Mouse (Mus musculus) gastrocnemius, postnatal 36 days (tissue): ENCODE data around the gene Insig2. TPM values are rescaled to one million over a fixed set of nuclear protein-coding genes. Genes with fewer than 3 reads are reported as not detected.

Experiments used
- DNase-seq, 2 experiments: peaks; one replicate each; pipeline ENCODE4 v3.0.0; 2022
- intact Hi-C: fragments of 180-260 bp; cut with DNase I; formaldehyde crosslinking; loops from one replicate; pipeline ENCODE4 v1.15.1; 2025
- total RNA-seq, 2 experiments: library from RNA; stranded (reverse); gene quantifications; 2 replicates each; pipeline ENCODE4 v1.2.3; 2021

Insig2 gene
- total RNA-seq, 2 experiments from 2014 or later: 58.0 to 59.8 TPM

GRCm38 (mm10) chr1:121327344-121328192, 4.8 kb downstream of the Insig2 start:
- intact Hi-C loops: no loop called here
- DNase-seq: peak; percentile 88 to 89

GRCm38 (mm10) chr1:121326591-121327343, 5.6 kb downstream of the Insig2 start:
- DNase-seq: no peak
- intact Hi-C loops: no loop called here

GRCm38 (mm10) chr1:121323501-121323900, 8.9 kb downstream of the Insig2 start:
- intact Hi-C loops: no loop called here
- no peak for DNase-seq

GRCm38 (mm10) chr1:121314766-121315428, 17.5 kb downstream of the Insig2 start:
- intact Hi-C loops: no loop called here
- no peak for DNase-seq

GRCm38 (mm10) chr1:121313181-121313580, 19.2 kb downstream of the Insig2 start:
- no peak for DNase-seq
- intact Hi-C loops: no loop called here

GRCm38 (mm10) chr1:121312326-121312725, 20.1 kb downstream of the Insig2 start:
- DNase-seq: no peak
- intact Hi-C loops: no loop called here

GRCm38 (mm10) chr1:121296717-121297255, 35.6 kb downstream of the Insig2 start:
- intact Hi-C loops: no loop called here
- no peak for DNase-seq

- intact Hi-C loops: no loop called here
- DNase-seq: no peak
These were observed 38.8 kb downstream of the Insig2 start for GRCm38 (mm10) chr1:121293571-121293970.

GRCm38 (mm10) chr1:121290841-121291240, 41.5 kb downstream of the Insig2 start:
- intact Hi-C loops: no loop called here
- no peak for DNase-seq

- intact Hi-C loops: no loop called here
- no peak for DNase-seq
These were observed 42.0 kb downstream of the Insig2 start for GRCm38 (mm10) chr1:121290340-121290739.

GRCm38 (mm10) chr1:121284197-121284596, 48.2 kb downstream of the Insig2 start:
- intact Hi-C loops: no loop called here
- no peak for DNase-seq

- intact Hi-C loops: no loop called here
These were observed 51.9 kb downstream of the Insig2 start for GRCm38 (mm10) chr1:121280501-121280900.

GRCm38 (mm10) chr1:121278370-121278769, 54.0 kb downstream of the Insig2 start:
- DNase-seq: no peak
- intact Hi-C loops: no loop called here

More at GRCm38 (mm10) chr1:121280501-121280900, 51.9 kb downstream of the Insig2 start:
- DNase-seq: no peak

GRCm38 (mm10) chr1:121277466-121277865, 54.9 kb downstream of the Insig2 start:
- intact Hi-C loops: no loop called here
- DNase-seq: no peak

GRCm38 (mm10) chr1:121275961-121276506, 56.4 kb downstream of the Insig2 start:
- intact Hi-C loops: no loop called here
- no peak for DNase-seq

GRCm38 (mm10) chr1:121260171-121260741, 72.1 kb downstream of the Insig2 start:
- DNase-seq: no peak
- intact Hi-C loops: no loop called here
